Mouse (Mus musculus) mouse trophoblast stem cell (cell line): ENCODE measurements around the gene Ykt6.
"Not testable (repeated sequence)": the region's sequence is repeated elsewhere in the genome, so short reads cannot be mapped to it uniquely, and the experiment has no call there.

Source experiments
- in situ Hi-C, 2 experiments: fragments of 300-500 bp; cut with MseI, MboI; formaldehyde crosslinking; loops; 2 replicates in 1 of 2; 3 replicates in 1 of 2; pipeline ENCODE4 v1.15.1; 2025

Ykt6 gene

GRCm38 (mm10) chr11:5990910-5991309 is 35.4 kb downstream of the Ykt6 start:
- in situ Hi-C loops = loop anchor here in 1 of 2 experiments (10.0 kb wide), 1 partner anchor 204 kb away; no protein-coding TSS in a partner anchor

- in situ Hi-C loops = loop anchor here in 1 of 2 experiments (10.0 kb wide), 1 partner anchor 201 kb away; no protein-coding TSS in a partner anchor
Observed at GRCm38 (mm10) chr11:5994212-5994611, 38.7 kb downstream of the Ykt6 start.

GRCm38 (mm10) chr11:5994880-5995279 is 39.4 kb downstream of the Ykt6 start:
- in situ Hi-C loops = loop anchor here (5.0 to 10.0 kb wide), 2 partner anchors 192 to 200 kb away; no protein-coding TSS in a partner anchor

- in situ Hi-C loops = loop anchor here (5.0 to 10.0 kb wide), 2 partner anchors 191 to 199 kb away; no protein-coding TSS in a partner anchor
Observed at GRCm38 (mm10) chr11:5995989-5996388, 40.5 kb downstream of the Ykt6 start.

- in situ Hi-C loops = loop anchor here (5.0 to 10.0 kb wide), 2 partner anchors 189 to 196 kb away; no protein-coding TSS in a partner anchor
Observed at GRCm38 (mm10) chr11:5998472-5998871, 43.0 kb downstream of the Ykt6 start.

GRCm38 (mm10) chr11:5999832-6000771 is 44.6 kb downstream of the Ykt6 start:
- in situ Hi-C loops = loop anchor here (5.0 to 10.0 kb wide), 2 partner anchors 187 to 195 kb away; no protein-coding TSS in a partner anchor

GRCm38 (mm10) chr11:6000961-6001682 is 45.6 kb downstream of the Ykt6 start:
- in situ Hi-C loops = no loop called here

- in situ Hi-C loops = no loop called here
Observed at GRCm38 (mm10) chr11:6001981-6002649, 46.6 kb downstream of the Ykt6 start.

- in situ Hi-C loops = no loop called here
Observed at GRCm38 (mm10) chr11:6003046-6003639, 47.6 kb downstream of the Ykt6 start.

- in situ Hi-C loops = not testable (repeated sequence)
Observed at GRCm38 (mm10) chr11:6005374-6006043, 50.0 kb downstream of the Ykt6 start.

- in situ Hi-C loops = not testable (repeated sequence)
Observed at GRCm38 (mm10) chr11:6006351-6007009, 51.0 kb downstream of the Ykt6 start.

GRCm38 (mm10) chr11:6007010-6007778 is 51.7 kb downstream of the Ykt6 start:
- in situ Hi-C loops = not testable (repeated sequence)

GRCm38 (mm10) chr11:6007779-6008128 is 52.3 kb downstream of the Ykt6 start:
- in situ Hi-C loops = not testable (repeated sequence)

GRCm38 (mm10) chr11:6010751-6011482 is 55.4 kb downstream of the Ykt6 start:
- in situ Hi-C loops = not testable (repeated sequence)

- in situ Hi-C loops = no loop called here
Observed at GRCm38 (mm10) chr11:6011879-6012278, 56.4 kb downstream of the Ykt6 start.

GRCm38 (mm10) chr11:6013359-6013758 is 57.9 kb downstream of the Ykt6 start:
- in situ Hi-C loops = no loop called here

- in situ Hi-C loops = no loop called here
Observed at GRCm38 (mm10) chr11:6015011-6015431, 59.5 kb downstream of the Ykt6 start.

- in situ Hi-C loops = no loop called here
Observed at GRCm38 (mm10) chr11:6016368-6016767, 60.9 kb downstream of the Ykt6 start.
